Mouse (Mus musculus) testis, adult 10 weeks (tissue): ENCODE measurements around the gene Plin1. TPM values are rescaled to one million over a fixed set of nuclear protein-coding genes. Genes with fewer than 3 reads are reported as not detected.

Experiments used
- polyA plus RNA-seq: library from polyadenylated mRNA; stranded (reverse); fragments of 350-450 nt; fragmentation: Illumina TruSeq; extraction: RNeasy Lipid Tissue Mini Kit (QIAGEN cat#74804); gene quantifications from one replicate; pipeline ENCODE4 v1.2.3, GENCODE M21; 2014; ENCODE audit warnings: low read depth, low replicate concordance

Gene Plin1
- polyA plus RNA-seq: 0.50 TPM

DNA sequence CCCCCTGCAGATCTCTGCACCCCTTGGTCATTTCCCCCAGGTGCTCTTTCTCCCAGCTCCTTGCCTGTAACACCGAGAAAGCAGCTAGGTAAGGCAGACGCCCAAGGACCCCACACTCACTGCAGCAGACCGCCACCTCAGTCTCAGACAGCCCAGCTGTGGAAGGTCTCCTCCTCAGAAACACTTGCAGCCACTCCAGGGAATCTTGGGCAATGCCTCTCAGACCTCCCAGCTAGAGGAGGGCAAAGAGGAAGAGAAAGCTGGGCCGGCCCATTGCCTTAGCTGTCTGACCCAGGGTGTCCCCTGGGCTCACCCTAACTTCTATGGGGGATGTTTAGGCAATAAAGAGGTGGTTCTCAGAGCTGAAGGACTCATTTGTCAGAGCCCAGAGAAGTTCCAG is at the start of gene Plin1:
Plin1 (minus strand) TSS at position 282 of the 400 bp plus-strand sequence.

GRCm38 (mm10) chr7:79742659-79743536 is 10.2 kb upstream of the Plin1 start, which contains the start of the genes Pex11a and Wdr93:
TSS of gene Pex11a (minus strand) at chr7:79743131.
TSS of gene Wdr93 (plus strand) at chr7:79743163.

GRCm38 (mm10) chr7:79715187-79715981 is 17.3 kb downstream of the Plin1 start, which contains the start of gene Kif7:
TSS of gene Kif7 (minus strand) at chr7:79715720.

Other genes with a start within 250 kb of the Plin1 start
- 5.5 TPM for gene Rhcg, start 115.2 kb downstream of the Plin1 start, polyA plus RNA-seq
- gene Ticrr, start 72.7 kb downstream of the Plin1 start, polyA plus RNA-seq: 5.0 TPM
- gene Kif7, start 17.2 kb downstream of the Plin1 start, polyA plus RNA-seq: 0.21 TPM
- gene Pex11a, start 10.2 kb upstream of the Plin1 start, polyA plus RNA-seq: 22.0 TPM
- gene Wdr93, start 10.3 kb upstream of the Plin1 start, polyA plus RNA-seq: 62.7 TPM
- 0.77 TPM for gene Mesp1, start 60.9 kb upstream of the Plin1 start, polyA plus RNA-seq
- gene Mesp2, start 77.8 kb upstream of the Plin1 start, polyA plus RNA-seq: 1.9 TPM
- 0.59 TPM for gene Anpep, start 128.2 kb upstream of the Plin1 start, polyA plus RNA-seq
- 17.2 TPM for gene Ap3s2, start 187.7 kb upstream of the Plin1 start, polyA plus RNA-seq
- 0.80 TPM for gene Arpin, start 202.5 kb upstream of the Plin1 start, polyA plus RNA-seq